Mouse (Mus musculus) ES-E14 (cell line): Measurements from ENCODE around the gene Rfng.

Experiments used
- CHD2 ChIP-seq: IDR thresholded peaks from 2 replicates; pipeline ENCODE4 v1.6.1; 2014; ENCODE audit warnings: mild to moderate bottlenecking, low read depth, low read length, inconsistent platforms
- MAFK ChIP-seq: IDR thresholded peaks from 2 replicates; pipeline ENCODE4 v1.6.1; 2014; ENCODE audit warnings: mild to moderate bottlenecking, low read depth, low read length, inconsistent platforms; ENCODE audit not compliant: insufficient read depth

GRCm38 (mm10) chr11:120744121-120744701 lies 39.8 kb downstream of the Rfng start:
- TF ChIP-seq CHD2 (no peak), MAFK (no peak)
